Mouse (Mus musculus): ENCODE measurements around the gene S100a16.

GRCm38 (mm10) chr3:90531713-90532112 lies 5.3 kb upstream of the S100a16 start:
- TF ChIP-seq CTCF (IDR thresholded peaks at IDR 0.05; ENCODE audit: borderline replicate concordance, insufficient read depth, low read length), result no peak
- TF ChIP-seq POLR2A (IDR thresholded peaks at IDR 0.05; ENCODE audit: low read depth, low read length), result no peak

All from embryonic fibroblast, embryonic 13.5 days (primary cell).